Mouse (Mus musculus) cerebellum, adult 2 months (tissue): ENCODE data around the gene Acacb. TPM values are rescaled to one million over a fixed set of nuclear protein-coding genes. Genes with fewer than 3 reads are reported as not detected.

Experiments used
- DNase-seq, 2 experiments: peaks; one replicate each; pipeline ENCODE4 v3.0.0; 2021
- H3K27ac ChIP-seq: fragments of 200-500 bp; 2 replicates; pipeline ENCODE4 v1.5.1; 2012; ENCODE audit warnings: low read length, control low read depth, inconsistent platforms; ENCODE audit not compliant: insufficient read depth
- H3K27me3 ChIP-seq: fragments of 200-500 bp; 2 replicates; pipeline ENCODE4 v1.6.1; 2012; ENCODE audit warnings: inconsistent platforms, mild to moderate bottlenecking, low read length, moderate library complexity; ENCODE audit not compliant: control insufficient read depth, insufficient read depth
- H3K4me1 ChIP-seq: fragments of 200-500 bp; 2 replicates; pipeline ENCODE4 v1.6.1; 2011; ENCODE audit warnings: low read length; ENCODE audit not compliant: control insufficient read depth, insufficient read depth
- H3K4me3 ChIP-seq: fragments of 200-500 bp; replicated peaks from 2 replicates; pipeline ENCODE3; 2011; ENCODE audit warnings: mild to moderate bottlenecking, low read depth, low read length, control low read depth; ENCODE audit not compliant: insufficient read depth
- CTCF ChIP-seq: fragments of 200-500 bp; IDR thresholded peaks from 2 replicates; pipeline ENCODE4 v1.5.1; 2011; ENCODE audit warnings: low read depth, mild to moderate bottlenecking, control low read depth, low read length, moderate library complexity, borderline replicate concordance; ENCODE audit not compliant: insufficient read depth
- POLR2A ChIP-seq: fragments of 200-500 bp; IDR thresholded peaks from 2 replicates; pipeline ENCODE4 v1.6.1; 2011; ENCODE audit warnings: low read length, control low read depth, borderline replicate concordance; ENCODE audit not compliant: insufficient read depth
- WGBS: fragments of 180-500 bp; shearing (Covaris S2); methylation state at CpG from one replicate; pipeline ENCODE4 v1.1.7; 2018; 5-methylcytosine and 5-hydroxymethylcytosine counted together
- polyA plus RNA-seq: library from polyadenylated mRNA; depleted of rRNA; stranded (reverse); fragments of >200 nt; gene quantifications from 2 replicates; pipeline ENCODE4 v1.2.3, GENCODE M21; 2012

Gene Acacb
- polyA plus RNA-seq, 1 experiment = 4.6 TPM

DNA sequence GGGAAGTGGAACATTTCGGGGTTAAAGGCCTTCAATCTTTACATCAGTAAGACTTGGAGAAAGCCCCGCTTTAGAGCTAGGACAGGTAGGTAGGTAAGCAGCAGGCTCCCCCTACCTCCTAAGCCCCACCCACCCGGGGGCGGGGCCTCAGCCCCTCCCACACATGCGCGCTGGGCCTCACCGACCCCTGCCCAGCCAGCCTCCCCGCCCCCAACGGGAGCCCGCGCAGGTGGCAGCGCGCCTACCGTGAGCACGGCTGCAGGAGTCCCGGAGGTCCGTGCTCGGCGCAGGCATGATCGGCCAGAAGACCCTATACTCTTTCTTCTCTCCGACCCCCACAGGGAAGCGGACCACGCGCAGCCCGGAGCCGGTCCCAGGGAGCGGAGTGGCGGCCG lies 16.1 kb upstream of the Acacb start, which contains the start of gene Ung:
Gene Ung (plus strand): TSS at position 176 of the 395 bp plus-strand sequence.
- peak within 1 kb of the TSS; percentile 70 for H3K4me3 ChIP-seq
- H3K4me1 ChIP-seq = no peaks in the 10 kb centered on the region
- DNase-seq = no peak
- 4% methylated on average over 29 of the region's 29 CpGs for WGBS
- no peak within 1 kb of the TSS for H3K27ac ChIP-seq
- no peaks in the 10 kb centered on the region for H3K27me3 ChIP-seq
- TF ChIP-seq POLR2A = no peak

DNA sequence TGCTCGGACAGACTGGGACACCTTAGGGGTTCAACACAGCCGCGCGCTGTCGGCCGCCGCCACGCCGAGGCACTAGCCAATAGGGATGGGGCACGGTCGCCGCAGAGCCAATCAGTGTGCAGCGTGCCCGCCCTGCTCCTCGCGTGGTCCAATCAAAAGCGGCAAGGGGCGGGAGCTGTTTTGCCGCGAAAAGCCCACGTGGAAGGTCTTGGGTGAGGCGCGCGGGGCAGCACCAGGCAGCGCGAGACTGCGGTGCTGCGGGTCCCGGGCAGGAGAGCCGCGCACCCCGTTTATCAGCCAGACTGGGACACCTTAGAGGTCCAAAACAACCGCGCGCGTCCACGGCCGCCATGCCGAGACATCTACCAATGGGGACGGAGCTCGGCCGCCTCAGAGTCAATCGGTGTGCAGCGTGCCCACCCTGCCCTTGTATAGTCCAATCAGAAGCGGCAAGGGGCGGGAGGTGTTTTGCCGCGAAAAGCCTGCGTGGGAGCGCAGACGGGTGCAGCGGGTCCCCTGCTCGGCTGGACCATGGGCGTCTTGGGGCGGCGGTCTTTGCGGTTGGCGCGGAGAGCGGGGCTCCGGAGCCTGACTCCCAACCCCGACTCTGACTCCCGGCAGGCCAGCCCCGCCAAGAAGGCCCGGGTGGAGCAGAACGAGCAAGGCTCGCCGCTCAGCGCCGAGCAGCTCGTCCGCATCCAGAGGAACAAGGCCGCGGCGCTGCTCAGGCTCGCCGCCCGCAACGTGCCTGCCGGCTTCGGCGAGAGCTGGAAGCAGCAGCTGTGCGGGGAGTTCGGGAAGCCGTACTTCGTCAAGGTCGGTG lies 15.4 kb upstream of the Acacb start:
- Histone ChIP-seq H3K4me3 (peak overlapping the region; percentile 70), H3K4me1 (no peaks in the 10 kb centered on the region), H3K27ac (no peak overlapping the region), H3K27me3 (no peaks in the 10 kb centered on the region)
- TF ChIP-seq POLR2A (no peak; the same call in 1 of the 2 replicates), CTCF (no peak)
- DNase-seq = peak; percentile 92 to 96
- WGBS = under 1% methylated on average over 79 of the region's 87 CpGs

DNA sequence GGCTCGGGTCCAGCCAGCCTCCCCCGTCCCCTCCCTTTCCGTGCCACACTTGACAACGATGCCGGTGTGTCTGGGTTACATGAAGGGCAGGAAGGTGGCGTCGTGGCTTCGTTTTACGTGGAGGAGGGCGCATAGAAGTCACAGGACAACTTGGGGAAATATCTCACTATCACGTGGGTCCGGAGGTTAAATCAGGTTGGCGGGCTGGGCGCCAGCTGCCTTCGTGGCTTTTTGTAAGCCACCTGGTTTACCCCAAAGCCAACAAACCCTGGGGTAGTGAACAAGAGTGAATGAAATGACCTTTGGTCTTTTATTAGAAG lies 14.9 kb upstream of the Acacb start:
- DNase-seq = peak in 1 of 2 experiments; percentile 52

DNA sequence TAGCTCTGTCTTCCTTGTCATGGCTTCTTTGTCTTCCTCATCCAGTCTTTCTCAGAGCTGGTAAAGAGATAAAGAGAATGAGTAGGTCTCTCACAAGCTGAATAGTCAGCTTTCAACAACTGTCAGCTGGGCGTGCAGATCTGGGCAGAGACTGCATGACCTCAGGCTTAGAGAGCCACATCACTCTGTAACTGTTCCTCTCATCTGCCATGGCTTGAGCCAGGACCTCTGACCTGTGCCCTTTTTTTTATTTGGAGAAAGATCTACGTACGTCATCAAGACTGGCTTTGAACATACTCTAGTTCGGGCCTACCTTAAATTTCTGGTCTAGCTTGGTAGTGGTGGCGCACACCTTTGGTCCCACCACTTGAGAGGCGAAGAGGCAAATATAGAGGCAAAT lies 13.5 kb upstream of the Acacb start:
- no peaks in the 10 kb centered on the region for H3K4me1 ChIP-seq
- no peak for DNase-seq
- no peaks in the 10 kb centered on the region for H3K27me3 ChIP-seq
- no peak overlapping the region for H3K4me3 ChIP-seq
- 94% methylated on average over 6 of the region's 6 CpGs for WGBS
- no peak overlapping the region for H3K27ac ChIP-seq
- TF ChIP-seq POLR2A = no peak
- TF ChIP-seq CTCF = no peak

More for the DNA sequence above, 14.9 kb upstream of the Acacb start:
- WGBS = under 1% methylated on average over 15 of the region's 15 CpGs
- H3K4me1 ChIP-seq = no peaks in the 10 kb centered on the region
- H3K27ac ChIP-seq = no peak overlapping the region
- H3K27me3 ChIP-seq = no peaks in the 10 kb centered on the region
- H3K4me3 ChIP-seq = peak overlapping the region; percentile 70
- TF ChIP-seq POLR2A (0 out of 2 replicates have a peak, but pooled peaks have one; percentile 29), CTCF (no peak)

DNA sequence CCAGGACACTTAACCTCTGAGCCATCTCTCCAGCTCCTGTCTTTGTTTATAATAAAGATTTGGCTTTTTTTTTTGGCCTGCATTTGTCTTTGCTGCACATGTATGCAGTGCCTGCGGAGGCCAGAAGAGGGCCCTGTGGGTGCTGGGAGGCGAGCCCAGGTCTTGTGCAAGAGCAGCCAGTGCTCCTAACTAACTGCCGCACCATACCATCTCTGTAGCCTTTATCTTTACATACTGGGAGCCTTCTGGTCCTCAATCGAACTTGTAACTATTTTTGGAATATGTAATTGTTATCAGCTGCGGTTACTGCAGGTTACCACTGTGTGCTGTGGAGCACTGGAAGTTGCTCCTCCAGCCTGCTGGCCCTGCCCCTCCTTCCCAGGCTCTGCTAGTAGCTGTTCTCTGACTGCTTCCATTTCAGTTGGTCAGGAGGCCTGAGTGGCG lies 12.2 kb upstream of the Acacb start:
- 53% methylated on average over 6 of the region's 6 CpGs for WGBS

DNA sequence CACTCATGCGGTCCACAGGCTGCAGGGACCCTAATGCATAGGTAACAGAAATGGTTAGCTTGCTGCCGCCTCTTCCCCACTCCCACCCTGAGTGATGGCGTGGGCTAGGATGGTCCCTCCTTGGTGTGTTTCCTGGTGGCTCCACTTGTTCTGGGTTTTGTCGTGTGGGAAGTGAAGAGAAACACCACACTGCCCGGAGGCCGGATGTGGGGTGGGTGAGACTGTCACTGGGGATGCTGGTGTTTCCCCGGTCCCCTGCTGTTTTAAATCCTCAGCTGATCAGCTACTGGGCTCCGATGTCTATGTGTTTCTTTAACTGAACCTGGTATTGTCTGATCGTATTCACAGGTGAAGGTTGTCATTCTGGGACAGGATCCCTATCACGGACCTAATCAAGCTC lies 10.8 kb upstream of the Acacb start:
- DNase-seq = no peak
- 90% methylated on average over 10 of the region's 10 CpGs for WGBS
- Histone ChIP-seq H3K27ac (no peak overlapping the region), H3K4me1 (0 out of 2 replicates have a peak, but pooled peaks cover 3% of the 10 kb centered on the region), H3K4me3 (no peak overlapping the region), H3K27me3 (no peaks in the 10 kb centered on the region)
- no peak for TF ChIP-seq POLR2A
- no peak for TF ChIP-seq CTCF

More for the DNA sequence above, 12.2 kb upstream of the Acacb start:
- Histone ChIP-seq H3K27ac (no peak overlapping the region), H3K4me1 (no peaks in the 10 kb centered on the region), H3K27me3 (no peaks in the 10 kb centered on the region), H3K4me3 (no peak overlapping the region)
- TF ChIP-seq POLR2A = no peak
- TF ChIP-seq CTCF = peak; percentile 38; the same call in 1 of the 2 replicates
- peak; percentile 31 to 37 for DNase-seq

DNA sequence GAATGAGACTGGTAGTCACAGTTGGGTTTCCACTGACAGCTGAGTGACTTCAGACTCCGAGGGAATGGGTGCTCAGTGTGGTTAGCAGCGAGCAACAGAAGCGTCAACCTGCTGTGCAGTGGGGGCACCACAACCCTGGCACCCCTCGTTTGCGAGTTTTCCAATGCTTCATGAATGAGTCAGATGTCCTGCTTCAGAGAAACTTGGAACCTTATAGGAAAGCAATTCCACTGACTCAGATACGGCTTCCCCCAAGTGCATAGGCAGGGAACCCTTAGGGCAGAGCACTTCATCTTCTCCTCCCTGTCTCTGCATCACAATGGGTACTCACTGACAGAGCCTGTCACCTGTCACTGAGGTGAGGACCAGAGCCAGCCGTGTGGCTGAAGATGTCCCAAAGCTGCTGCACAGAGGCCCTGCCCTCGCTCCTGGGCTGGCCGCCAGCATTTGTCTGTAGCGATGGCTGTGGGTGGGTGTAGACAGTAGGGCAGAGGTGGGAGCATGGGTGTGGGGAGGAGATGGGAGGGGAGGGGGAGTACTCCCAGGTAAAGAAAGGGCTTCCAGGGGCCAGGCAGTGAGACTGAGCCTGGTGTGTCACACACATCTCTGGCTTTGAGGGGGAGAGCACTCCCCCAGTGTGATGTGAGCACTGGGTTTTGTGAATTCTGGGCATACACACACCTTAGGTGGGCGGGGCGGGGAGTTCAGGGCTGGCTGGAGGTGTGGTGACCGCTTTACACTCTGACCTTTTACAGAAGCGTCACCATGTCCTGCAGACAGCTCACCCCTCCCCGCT lies 8.7 kb upstream of the Acacb start:
- DNase-seq = no peak
- Histone ChIP-seq H3K4me1 (0 out of 2 replicates have a peak, but pooled peaks cover 3% of the 10 kb centered on the region), H3K27me3 (no peaks in the 10 kb centered on the region), H3K4me3 (no peak overlapping the region), H3K27ac (no peak overlapping the region)
- TF ChIP-seq POLR2A = no peak
- TF ChIP-seq CTCF = no peak
- WGBS = 68% methylated on average over 15 of the region's 15 CpGs
